Mouse (Mus musculus): ENCODE measurements around the gene Adamts13. TPM values are rescaled to one million over a fixed set of nuclear protein-coding genes. Genes with fewer than 3 reads are reported as not detected.
A peak's percentile ranks its signal among the peaks of the same experiment; 100 is the strongest.

Gene Adamts13
- total and polyA plus RNA-seq, 3 experiments, result 0.13 to 0.17 TPM; not detected in 1

DNA sequence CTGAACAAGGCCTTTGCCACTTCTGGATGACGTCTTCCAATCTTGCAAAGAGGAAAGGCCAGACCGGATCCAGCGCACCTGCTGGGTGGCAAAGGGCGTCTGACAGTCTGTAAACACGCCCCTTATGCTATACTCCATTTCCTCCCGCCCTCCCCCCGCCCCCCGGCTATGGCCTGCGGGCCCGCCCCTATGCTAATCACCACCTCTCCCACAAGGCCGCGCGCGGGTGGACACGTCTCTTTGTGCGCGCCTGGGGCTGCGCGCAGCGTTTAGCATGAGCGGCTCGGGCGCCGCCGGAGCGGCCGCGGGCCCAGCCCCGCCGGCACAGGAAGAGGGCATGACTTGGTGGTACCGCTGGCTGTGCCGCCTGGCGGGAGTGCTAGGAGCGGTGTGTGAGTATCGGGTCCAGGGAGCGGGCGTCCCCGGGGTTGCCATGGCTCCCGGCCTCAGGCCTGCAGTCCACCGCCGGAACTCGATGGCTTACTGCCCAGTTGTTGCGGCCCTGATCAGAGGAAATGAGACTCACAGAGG, 36.6 kb downstream of the Adamts13 start, which contains the start of gene Cacfd1 (continued):
- TF ChIP-seq HCFC1 (IDR thresholded peaks at IDR 0.05; ENCODE audit: low read depth, low read length) (peak; percentile 65), E2F4 (IDR thresholded peaks at IDR 0.05; ENCODE audit: insufficient replicate concordance, low read depth, low read length) (no peak), RAD21 (IDR thresholded peaks at IDR 0.05; ENCODE audit: low read depth, low read length) (no peak), MAX (IDR thresholded peaks at IDR 0.05; ENCODE audit: low read length) (no peak), NELFE (IDR thresholded peaks at IDR 0.05; ENCODE audit: low read depth, low read length) (peak; percentile 67), EP300 (IDR thresholded peaks at IDR 0.05; ENCODE audit: low read length) (no peak), MXI1 (IDR thresholded peaks at IDR 0.05; ENCODE audit: low read depth, low read length) (peak; percentile 88), JUND (conservative IDR thresholded peaks at IDR 0.05; ENCODE audit: low read depth, low read length) (no peak), USF1 (IDR thresholded peaks at IDR 0.05; ENCODE audit: low read depth, low read length) (no peak), GABPA (IDR thresholded peaks at IDR 0.05; ENCODE audit: insufficient replicate concordance, low read depth, low read length) (no peak), RCOR1 (conservative IDR thresholded peaks at IDR 0.05; ENCODE audit: low read depth, low read length) (no peak), CHD2 (IDR thresholded peaks at IDR 0.05; ENCODE audit: low read length) (no peak), TBP (conservative IDR thresholded peaks at IDR 0.05; ENCODE audit: low read depth, low read length) (no peak), ZNF384 (IDR thresholded peaks at IDR 0.05; ENCODE audit: low read depth, low read length) (no peak), UBTF (IDR thresholded peaks at IDR 0.05; ENCODE audit: low read depth, low read length) (no peak), ZMIZ1 (IDR thresholded peaks at IDR 0.05; ENCODE audit: low read depth, low read length) (peak; percentile 60; the same call in 1 of the 2 replicates), NRF1 (IDR thresholded peaks at IDR 0.05; ENCODE audit: low read depth, low read length) (peak; percentile 79), POLR2A (IDR thresholded peaks at IDR 0.05; ENCODE audit: low read depth, low read length) (peak; percentile 89), USF2 (conservative IDR thresholded peaks at IDR 0.05; ENCODE audit: low read depth, low read length) (no peak), KAT2A (IDR thresholded peaks at IDR 0.05; ENCODE audit: insufficient replicate concordance, low read length) (no peak)

GRCm38 (mm10) chr2:27017802-27018201, 44.6 kb downstream of the Adamts13 start:
- H3K36me3 ChIP-seq (replicated peaks in 1 of 2; ENCODE audit: control insufficient read depth in 1 of 2, insufficient read depth in 1 of 2, low read length in 1 of 2), result peaks cover 58 to 94% of the 10 kb centered on the region in 2 experiments
- H3K79me2 ChIP-seq (replicated peaks; ENCODE audit: control insufficient read depth, extremely low read depth, insufficient read depth, poor library complexity, severe bottlenecking), result no peaks in the 10 kb centered on the region
- no peak overlapping the region for H3K9ac ChIP-seq (ENCODE audit: insufficient read depth, low read depth)
- no peaks in the 10 kb centered on the region for H3K27me3 ChIP-seq (replicated peaks)
- dilution Hi-C loops (cut with MboI; ENCODE audit: extremely low pct_ligation_motif_present, extremely low pct_unique_long_range_greater_than_20kb, low sequenced_read_pairs) (no loop called here), in situ Hi-C loops (cut with MboI; ENCODE audit: low pct_ligation_motif_present, low pct_unique_long_range_greater_than_20kb, low sequenced_read_pairs) (no loop called here)
- no peak for TF ChIP-seq CHD1 (IDR thresholded peaks at IDR 0.05; ENCODE audit: low read depth, low read length)
- no peak for TF ChIP-seq NRF1 (IDR thresholded peaks at IDR 0.05; ENCODE audit: low read depth, low read length)
- TF ChIP-seq ZKSCAN1 (IDR thresholded peaks at IDR 0.05; ENCODE audit: borderline replicate concordance, low read depth, low read length), result no peak
- TF ChIP-seq MAZ (IDR thresholded peaks at IDR 0.05; ENCODE audit: low read depth, low read length), result no peak
- no peak for TF ChIP-seq KAT2A (IDR thresholded peaks at IDR 0.05; ENCODE audit: insufficient replicate concordance, low read length)
- TF ChIP-seq UBTF (IDR thresholded peaks at IDR 0.05; ENCODE audit: low read depth, low read length), result no peak
- no peak for TF ChIP-seq MXI1 (IDR thresholded peaks at IDR 0.05; ENCODE audit: low read depth, low read length)
- no peak for TF ChIP-seq ELF1 (IDR thresholded peaks at IDR 0.05; ENCODE audit: low read depth, low read length)
- TF ChIP-seq IRF4 (IDR thresholded peaks at IDR 0.05; ENCODE audit: low read depth, low read length), result no peak
- TF ChIP-seq ZC3H11A (IDR thresholded peaks at IDR 0.05; ENCODE audit: low read depth, low read length), result peak; percentile 42
- TF ChIP-seq CHD2 (IDR thresholded peaks at IDR 0.05; ENCODE audit: low read length), result no peak
- TF ChIP-seq SMC3 (IDR thresholded peaks at IDR 0.05; ENCODE audit: low read depth, low read length), result peak; percentile 96
- TF ChIP-seq NELFE (IDR thresholded peaks at IDR 0.05; ENCODE audit: low read depth, low read length), result no peak
- TF ChIP-seq JUN (IDR thresholded peaks at IDR 0.05; ENCODE audit: insufficient read depth, low read depth, low read length), result no peak
- TF ChIP-seq RAD21 (IDR thresholded peaks at IDR 0.05; ENCODE audit: low read depth, low read length), result peak; percentile 87
- no peak for TF ChIP-seq GABPA (IDR thresholded peaks at IDR 0.05; ENCODE audit: insufficient replicate concordance, low read depth, low read length)
- no peak for TF ChIP-seq RCOR1 (conservative IDR thresholded peaks at IDR 0.05; ENCODE audit: low read depth, low read length)
- no peak for TF ChIP-seq USF2 (conservative IDR thresholded peaks at IDR 0.05; ENCODE audit: low read depth, low read length)
- TF ChIP-seq ZMIZ1 (IDR thresholded peaks at IDR 0.05; ENCODE audit: low read depth, low read length), result no peak
- TF ChIP-seq USF1 (IDR thresholded peaks at IDR 0.05; ENCODE audit: low read depth, low read length), result no peak
- no peak for TF ChIP-seq E2F4 (IDR thresholded peaks at IDR 0.05; ENCODE audit: insufficient replicate concordance, low read depth, low read length)
- TF ChIP-seq TBP (conservative IDR thresholded peaks at IDR 0.05; ENCODE audit: low read depth, low read length), result no peak
- TF ChIP-seq POLR2AphosphoS2 (IDR thresholded peaks at IDR 0.05; ENCODE audit: low read depth, low read length), result no peak
- no peak for TF ChIP-seq JUND (conservative IDR thresholded peaks at IDR 0.05; ENCODE audit: low read depth, low read length)
- no peak for TF ChIP-seq MAFK (IDR thresholded peaks at IDR 0.05; ENCODE audit: insufficient replicate concordance, low read length)
- no peak for TF ChIP-seq ZNF384 (IDR thresholded peaks at IDR 0.05; ENCODE audit: low read depth, low read length)
- TF ChIP-seq POLR2A (IDR thresholded peaks at IDR 0.05; ENCODE audit: low read depth, low read length), result 0 out of 2 replicates have a peak, but pooled peaks have one; percentile 31
- peak; percentile 95 to 96 for TF ChIP-seq CTCF (conservative IDR thresholded peaks at IDR 0.05 in 1 of 2, IDR thresholded peaks at IDR 0.05 in 1 of 2; ENCODE audit: low read depth in 2 of 2, low read length in 2 of 2)
- TF ChIP-seq MEF2A (IDR thresholded peaks at IDR 0.05; ENCODE audit: borderline replicate concordance, low read depth, low read length), result no peak
- H3K9me3 ChIP-seq (replicated peaks; ENCODE audit: low read length), result no peaks in the 10 kb centered on the region
- H3K27ac ChIP-seq (ENCODE audit: insufficient read depth, low read depth), result no peak overlapping the region
- DNase-seq (ENCODE audit: extremely low read depth), result peak; percentile 73
- H3K4me1 ChIP-seq (ENCODE audit: control insufficient read depth in 1 of 2, insufficient read depth in 2 of 2), result no peaks in the 10 kb centered on the region
- no peak overlapping the region for H3K4me3 ChIP-seq (replicated peaks in 1 of 3; ENCODE audit: low read depth in 2 of 3, low read length in 2 of 3, poor library complexity in 1 of 3)
- H3K4me2 ChIP-seq (ENCODE audit: insufficient read depth, low read depth, poor library complexity, severe bottlenecking), result no peak overlapping the region

Measured in CH12.LX (cell line).